Mouse (Mus musculus) liver, embryonic 14.5 days (tissue): ENCODE measurements at regions not wholly inside any gene's neighbourhood (a gene's known extent, or its start where the extent isn't known, plus 50 kb on each side); places are given as distances from the start of the nearest gene placed in this dataset.

Experiments used
- ATAC-seq: fragments of 200-750 bp; cut with Nextera tagmentation; 2 replicates; pipeline ENCODE4 v1.8.0; 2017; ENCODE audit warnings: moderate number of reproducible peaks, mild to moderate bottlenecking, moderate library complexity; ENCODE audit not compliant: insufficient read depth
- DNase-seq, 3 experiments: peaks; one replicate each; pipeline ENCODE4 v3.0.0-alpha.2; 2012 to 2013; ENCODE audit warnings: low read depth in 3 of 3, low spot score in 3 of 3
- H3K27ac ChIP-seq: fragments of 300-500 bp; sonication (generic); 2 replicates; pipeline ENCODE4 v1.5.1; 2014; ENCODE audit warnings: moderate library complexity, mild to moderate bottlenecking, control low read depth, inconsistent platforms
- H3K27me3 ChIP-seq: fragments of 300-500 bp; sonication (generic); 2 replicates; pipeline ENCODE4 v1.6.1; 2014; ENCODE audit warnings: mild to moderate bottlenecking, low read length, moderate library complexity; ENCODE audit not compliant: control insufficient read depth, insufficient read depth
- H3K36me3 ChIP-seq: fragments of 300-500 bp; sonication (generic); replicated peaks from 2 replicates; pipeline ENCODE4 v1.6.1; 2014; ENCODE audit warnings: low read depth; ENCODE audit not compliant: control insufficient read depth, insufficient read depth
- H3K4me1 ChIP-seq, 2 experiments: fragments of 200-500 bp in 1 of 2; fragments of 300-500 bp in 1 of 2; sonication (generic) in 1 of 2; replicated peaks; 2 replicates each; pipeline ENCODE4 v1.6.1; 2012 to 2014; ENCODE audit warnings: antibody characterized with exemption in 1 of 2, inconsistent platforms in 1 of 2, low read length in 1 of 2; ENCODE audit not compliant: control insufficient read depth in 2 of 2, insufficient read depth in 2 of 2
- H3K4me2 ChIP-seq: fragments of 300-500 bp; sonication (generic); 2 replicates; pipeline ENCODE4 v1.6.1; 2014; ENCODE audit warnings: low read depth, mild to moderate bottlenecking, control low read depth, moderate library complexity
- H3K4me3 ChIP-seq, 2 experiments: fragments of 200-500 bp in 1 of 2; fragments of 300-500 bp in 1 of 2; sonication (generic) in 1 of 2; 2 replicates each; pipeline ENCODE4 v1.5.1; 2012 to 2014; ENCODE audit warnings: low read depth in 2 of 2, low read length in 2 of 2, mild to moderate bottlenecking in 2 of 2, control low read depth in 1 of 2, inconsistent platforms in 1 of 2, moderate library complexity in 1 of 2; ENCODE audit not compliant: insufficient read depth in 1 of 2
- H3K9ac ChIP-seq: fragments of 300-500 bp; sonication (generic); replicated peaks from 2 replicates; pipeline ENCODE4 v1.6.1; 2014; ENCODE audit warnings: mild to moderate bottlenecking, control low read depth, moderate library complexity
- H3K9me3 ChIP-seq: fragments of 300-500 bp; sonication (generic); 2 replicates; pipeline ENCODE4 v1.6.1; 2016; ENCODE audit warnings: low read length, mixed read lengths; ENCODE audit not compliant: control insufficient read depth
- CTCF ChIP-seq: IDR thresholded peaks from 2 replicates; pipeline ENCODE4 v1.5.1; 2016; ENCODE audit warnings: antibody characterized with exemption, low read depth, control low read depth
- EP300 ChIP-seq: IDR thresholded peaks from 2 replicates; pipeline ENCODE4 v1.6.1; 2016; ENCODE audit warnings: antibody characterized with exemption, low read depth
- WGBS: fragments of 180-500 bp; shearing (Covaris S2); extraction: QIAGEN DNeasy Blood & Tissue Kit; methylation state at CpG from one replicate; pipeline ENCODE4 v1.1.7; 2014; ENCODE audit not compliant: insufficient replicate concordance; 5-methylcytosine and 5-hydroxymethylcytosine counted together

DNA sequence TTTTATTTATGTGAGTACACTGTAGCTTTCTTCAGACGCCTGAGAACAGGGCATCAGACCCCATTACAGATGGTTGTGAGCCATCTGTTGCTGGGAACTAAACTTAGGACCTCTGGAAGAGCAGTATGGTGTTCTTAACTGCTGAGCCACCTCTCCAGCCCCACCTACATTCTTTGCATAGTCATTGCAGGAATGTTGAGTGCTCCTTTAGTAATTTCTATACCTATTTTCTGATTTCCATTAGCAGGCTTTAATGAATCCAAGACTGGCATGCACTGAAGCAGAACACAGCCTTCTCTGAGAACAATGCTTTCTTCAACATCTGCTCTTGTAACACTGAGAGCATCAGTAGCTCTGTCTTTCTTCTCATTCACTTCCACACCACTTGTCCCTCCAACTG lies 131.7 kb upstream of the Cdkn2b start:
- TF ChIP-seq EP300: no peak
- TF ChIP-seq CTCF: no peak
- Histone ChIP-seq H3K27me3 (no peaks in the 10 kb centered on the region), H3K27ac (no peak overlapping the region), H3K4me2 (no peak overlapping the region), H3K4me3 (no peak overlapping the region), H3K36me3 (no peaks in the 10 kb centered on the region), H3K9me3 (no peaks in the 10 kb centered on the region), H3K9ac (no peak overlapping the region), H3K4me1 (peaks cover 4 to 14% of the 10 kb centered on the region in 2 experiments; a peak in 3 of 4 replicates)
- ATAC-seq (no peak), DNase-seq (no peak)
- 38% methylated on average over 1 of the region's 1 CpGs for WGBS

- no peak for ATAC-seq
- WGBS: 54% methylated on average over 3 of the region's 3 CpGs
Measured at GRCm38 (mm10) chr4:89440821-89441220, 130.0 kb upstream of the Cdkn2b start.

GRCm38 (mm10) chr4:89440326-89440725 lies 129.5 kb upstream of the Cdkn2b start:
- H3K36me3 ChIP-seq: no peaks in the 10 kb centered on the region
- H3K9me3 ChIP-seq: no peaks in the 10 kb centered on the region
- no peak overlapping the region for H3K27ac ChIP-seq
- ATAC-seq: no peak
- DNase-seq: no peak
- TF ChIP-seq EP300 (no peak), CTCF (no peak)
- WGBS: 33% methylated on average over 4 of the region's 4 CpGs
- no peak overlapping the region for H3K4me2 ChIP-seq
- H3K4me3 ChIP-seq: no peak overlapping the region
- H3K9ac ChIP-seq: no peak overlapping the region
- peaks cover under 1 to 6% of the 10 kb centered on the region in 2 experiments; a peak in 3 of 4 replicates for H3K4me1 ChIP-seq
- no peaks in the 10 kb centered on the region for H3K27me3 ChIP-seq

More at GRCm38 (mm10) chr4:89440821-89441220, 130.0 kb upstream of the Cdkn2b start:
- no peak overlapping the region for H3K4me3 ChIP-seq
- no peak overlapping the region for H3K9ac ChIP-seq
- no peaks in the 10 kb centered on the region for H3K36me3 ChIP-seq
- DNase-seq: no peak
- no peak for TF ChIP-seq CTCF
- TF ChIP-seq EP300: no peak
- no peaks in the 10 kb centered on the region for H3K27me3 ChIP-seq
- no peak overlapping the region for H3K27ac ChIP-seq
- no peaks in the 10 kb centered on the region for H3K9me3 ChIP-seq
- no peak overlapping the region for H3K4me2 ChIP-seq
- H3K4me1 ChIP-seq: peaks cover 4 to 11% of the 10 kb centered on the region in 2 experiments; a peak in 3 of 4 replicates

GRCm38 (mm10) chr4:89438665-89439064 lies 127.8 kb upstream of the Cdkn2b start:
- no peaks in the 10 kb centered on the region for H3K36me3 ChIP-seq
- H3K9me3 ChIP-seq: no peaks in the 10 kb centered on the region
- WGBS: 68% methylated on average over 2 of the region's 2 CpGs
- H3K9ac ChIP-seq: no peak overlapping the region
- TF ChIP-seq EP300 (no peak), CTCF (no peak)
- no peak overlapping the region for H3K4me3 ChIP-seq
- H3K27ac ChIP-seq: no peak overlapping the region
- ATAC-seq (no peak), DNase-seq (no peak)
- no peak overlapping the region for H3K4me2 ChIP-seq
- H3K27me3 ChIP-seq: no peaks in the 10 kb centered on the region
- peaks cover 0 to 2% of the 10 kb centered on the region in 2 experiments; a peak in 2 of 4 replicates for H3K4me1 ChIP-seq

- Histone ChIP-seq H3K9me3 (no peaks in the 10 kb centered on the region), H3K27me3 (no peaks in the 10 kb centered on the region), H3K4me2 (no peak overlapping the region), H3K4me3 (no peak overlapping the region), H3K4me1 (peaks cover 0 to 2% of the 10 kb centered on the region in 2 experiments; a peak in 2 of 4 replicates), H3K36me3 (no peaks in the 10 kb centered on the region), H3K9ac (no peak overlapping the region), H3K27ac (no peak overlapping the region)
- 57% methylated on average over 3 of the region's 3 CpGs for WGBS
- ATAC-seq (no peak), DNase-seq (no peak)
- TF ChIP-seq EP300 (no peak), CTCF (no peak)
Measured at GRCm38 (mm10) chr4:89436764-89437163, 125.9 kb upstream of the Cdkn2b start.
